Comparison of ENCODE assay signal across 12 mouse cellular contexts in the genomic region with DNA sequence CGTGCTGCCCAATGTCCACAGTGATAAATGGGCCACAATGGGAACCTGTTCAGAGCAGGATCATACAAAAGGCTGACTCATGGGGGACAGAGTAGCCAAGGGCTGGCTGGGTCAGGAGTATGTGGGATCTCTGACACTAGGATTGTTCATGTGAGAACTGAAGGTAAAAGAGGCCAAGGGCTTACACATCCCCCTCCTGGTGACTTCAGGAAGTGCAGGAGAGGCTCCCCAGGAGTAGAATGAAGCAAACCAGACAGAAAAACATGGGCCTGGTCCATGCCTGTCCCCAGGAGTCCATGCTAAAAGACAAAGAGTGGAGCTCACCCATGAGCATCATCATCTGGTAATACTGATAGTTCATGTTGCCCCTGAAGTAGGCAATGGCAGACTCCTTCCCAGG. TPM values are rescaled to one million over a fixed set of nuclear protein-coding genes. Genes with fewer than 3 reads are reported as not detected.
DNase-seq lines count a peak whose midpoint lies in the region; ATAC-seq and TF ChIP-seq lines count a peak whose summit lies in the region.
"Not testable (repeated sequence)": the region's sequence is repeated elsewhere in the genome, so short reads cannot be mapped to it uniquely, and the experiment has no call there.
"Had no signal": no experiment of that assay in that cellular context is flagged by ENCODE, and none has a peak within 500 bp of the region (broad histone marks: within the 10 kb centered on the region; RNA-seq: fewer than 3 reads in every experiment).

No protein-coding gene starts in this region.

- not testable (repeated sequence) for H3K4me3 ChIP-seq in forebrain, postnatal 0 days (ENCODE audit: low read depth, low read length); hindbrain, embryonic 10.5 days

- H3K4me1 ChIP-seq in forebrain, postnatal 0 days (ENCODE audit: insufficient read depth): not testable (repeated sequence)
- H3K4me1 ChIP-seq in hindbrain, embryonic 10.5 days (replicated peaks): peaks cover 10% of the 10 kb centered on the region

- ATAC-seq in forebrain, postnatal 0 days: not testable (repeated sequence)

- TF ChIP-seq CTCF in forebrain, postnatal 0 days (IDR thresholded peaks at IDR 0.05; ENCODE audit: low read depth): peak; percentile 62

- 79% methylated on average over 1 of the region's 1 CpGs for WGBS in forebrain, postnatal 0 days
- 88% methylated on average over 1 of the region's 1 CpGs for WGBS in hindbrain, embryonic 10.5 days

- H3K27me3 ChIP-seq in forebrain, postnatal 0 days (ENCODE audit: insufficient read depth, low read length); hindbrain, embryonic 10.5 days (ENCODE audit: insufficient read depth, poor library complexity, severe bottlenecking): not testable (repeated sequence)

- peak; percentile 75 for DNase-seq in MN1 (ENCODE audit: low spot score)
- DNase-seq in cerebellum, adult 18-20 months: peak; percentile 22 to 24
- DNase-seq in forebrain, postnatal 0 days: peak; percentile 30
- DNase-seq in hindbrain, embryonic 10.5 days (ENCODE audit: low spot score): peak; percentile 54
- peak; percentile 22 to 34 for DNase-seq in left cerebral cortex, adult 18-20 months (ENCODE audit: low spot score in 2 of 2)
- DNase-seq in lung, postnatal 36 days: peak; percentile 81
- DNase-seq in right cerebral cortex, postnatal 14 days: peak; percentile 56
- DNase-seq in urinary bladder, postnatal 25 days (ENCODE audit: low spot score): peak; percentile 55

- H3K4me2 ChIP-seq in forebrain, postnatal 0 days (ENCODE audit: low read depth): not testable (repeated sequence)

- not testable (repeated sequence) for H3K9ac ChIP-seq in forebrain, postnatal 0 days

- not testable (repeated sequence) for H3K27ac ChIP-seq in forebrain, postnatal 0 days (ENCODE audit: low read depth, low read length); hindbrain, embryonic 10.5 days

- H3K36me3 ChIP-seq in forebrain, postnatal 0 days (ENCODE audit: insufficient read depth); hindbrain, embryonic 10.5 days: not testable (repeated sequence)

- H3K9me3 ChIP-seq in forebrain, postnatal 0 days (ENCODE audit: low read length); hindbrain, embryonic 10.5 days: not testable (repeated sequence)

RNA-seq across cellular contexts. Expression of gene Lcn4, which starts 7.5 kb away (rescaled TPM):
- not detected in 2 replicates for total RNA-seq in forebrain, postnatal 0 days (2014; rRNA removed)
- not detected in 2 replicates for polyA plus RNA-seq in forebrain, postnatal 0 days (2015; fragmentation: Nextera tagmentation; extraction: Ambion mirVana)
- polyA plus RNA-seq in hindbrain, embryonic 10.5 days (2016; fragmentation: Nextera tagmentation; extraction: Ambion mirVana): not detected in 2 replicates
- total RNA-seq in left cerebral cortex, adult 18-20 months (2021): not detected
- total RNA-seq: heart, postnatal 25 days; layer of hippocampus, postnatal 36 days had no signal
- polyA plus RNA-seq: forebrain, embryonic 12.5 days; midbrain, embryonic 13.5 days had no signal

RNA-seq across cellular contexts. Expression of gene Fam69b, which starts 35.3 kb away (rescaled TPM):
- 193 and 214 TPM in 2 replicates for total RNA-seq in forebrain, postnatal 0 days (2014; rRNA removed)
- 143 TPM in 2 replicates for polyA plus RNA-seq in forebrain, postnatal 0 days (2015; fragmentation: Nextera tagmentation; extraction: Ambion mirVana)
- 32.8 and 48.5 TPM in 2 replicates for polyA plus RNA-seq in hindbrain, embryonic 10.5 days (2016; fragmentation: Nextera tagmentation; extraction: Ambion mirVana)
- total RNA-seq in left cerebral cortex, adult 18-20 months (2021): 10 to 100 TPM; 74.1 to 77.2 TPM

RNA-seq across cellular contexts. Expression of gene Agpat2, which starts 59.3 kb away (rescaled TPM):
- 7.8 and 10.0 TPM in 2 replicates for total RNA-seq in forebrain, postnatal 0 days (2014; rRNA removed)
- polyA plus RNA-seq in forebrain, postnatal 0 days (2015; fragmentation: Nextera tagmentation; extraction: Ambion mirVana): 4.8 and 6.2 TPM in 2 replicates
- polyA plus RNA-seq in hindbrain, embryonic 10.5 days (2016; fragmentation: Nextera tagmentation; extraction: Ambion mirVana): 12.3 and 13.5 TPM in 2 replicates
- total RNA-seq in left cerebral cortex, adult 18-20 months (2021): 1 to 10 TPM; 1.6 to 2.5 TPM

Comparison
In these comparisons a context has a peak if more than half of its experiments do, and no peak if none do; other contexts are left out.
1. DNase-seq: peak in every context shown above with its lines; median percentile 81 in lung, postnatal 36 days; 75 in MN1; 56 in right cerebral cortex, postnatal 14 days; 55 in urinary bladder, postnatal 25 days; 54 in hindbrain, embryonic 10.5 days; 30 in forebrain, postnatal 0 days; 28 in left cerebral cortex, adult 18-20 months; 23 in cerebellum, adult 18-20 months.